Mouse (Mus musculus) thymus, postnatal 25 days (tissue): Measurements from ENCODE around the gene Gal3st2b.
"Not testable (repeated sequence)": the region's sequence is repeated elsewhere in the genome, so short reads cannot be mapped to it uniquely, and the experiment has no call there.

ENCODE experiments used
- DNase-seq: peaks from one replicate; pipeline ENCODE4 v3.0.0; 2022

Gene Gal3st2b

DNA sequence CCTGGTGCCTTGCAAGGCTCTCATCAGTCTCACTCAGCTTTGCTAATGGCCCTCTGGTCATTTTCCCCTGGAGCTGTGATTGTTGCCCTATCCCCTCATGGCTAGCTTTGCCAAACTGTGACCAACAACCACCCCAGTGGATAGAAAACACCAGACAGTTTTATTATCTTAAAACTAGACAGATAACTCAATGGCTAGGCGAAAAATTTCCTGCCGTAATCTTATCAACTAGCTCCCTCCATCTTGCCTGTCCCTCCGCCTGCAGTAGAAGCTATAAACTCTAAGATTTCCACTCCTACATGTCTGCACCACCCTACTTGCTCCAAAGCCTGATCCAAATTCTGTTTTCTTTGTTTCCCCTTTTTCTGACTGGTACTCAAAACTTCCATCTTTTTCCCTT, 68.1 kb downstream of the Gal3st2b start:
- no peak for DNase-seq

DNA sequence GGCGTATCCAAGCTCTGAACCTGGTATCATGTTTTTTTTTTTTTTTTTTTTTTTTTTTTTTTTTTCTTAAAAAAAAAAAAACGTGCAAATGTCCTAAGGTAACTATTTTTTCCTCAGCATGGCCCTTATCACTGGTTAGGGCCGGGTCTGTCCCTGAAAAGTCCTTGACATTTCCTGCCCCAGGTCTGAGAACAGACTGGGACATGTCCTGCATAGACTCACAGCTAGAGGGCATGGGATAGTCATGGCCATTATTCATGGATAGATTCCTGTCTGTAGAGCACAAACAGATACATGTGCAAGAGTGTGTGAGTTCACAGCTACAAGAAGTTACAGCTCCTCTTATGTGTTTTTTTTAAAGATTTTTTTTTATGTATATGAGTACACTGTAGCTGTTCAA, 70.7 kb downstream of the Gal3st2b start:
- DNase-seq, result no peak

DNA sequence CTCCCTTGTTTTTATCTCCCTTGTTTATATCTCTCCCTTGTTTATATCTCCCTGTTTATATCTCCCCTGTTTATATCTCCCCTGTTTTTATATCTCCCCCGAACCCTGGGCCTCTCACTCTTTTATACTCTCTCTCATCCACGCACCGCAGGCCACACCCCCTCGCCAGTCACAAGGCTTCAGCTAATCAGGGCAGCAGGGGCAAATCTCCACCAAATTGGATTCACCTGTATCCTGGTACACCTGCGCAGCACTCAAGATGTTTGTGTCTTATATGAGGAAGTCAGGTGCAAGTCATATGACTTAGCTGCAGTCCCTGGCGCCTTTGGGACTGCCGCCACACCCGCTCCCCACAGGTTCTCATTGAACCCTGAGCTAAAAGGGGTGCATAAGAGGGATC, 72.1 kb downstream of the Gal3st2b start, which contains the start of gene Gal3st2c:
TSS of gene Gal3st2c (plus strand) at position 301 of the 400 bp plus-strand sequence.
- not testable (repeated sequence) for DNase-seq

DNA sequence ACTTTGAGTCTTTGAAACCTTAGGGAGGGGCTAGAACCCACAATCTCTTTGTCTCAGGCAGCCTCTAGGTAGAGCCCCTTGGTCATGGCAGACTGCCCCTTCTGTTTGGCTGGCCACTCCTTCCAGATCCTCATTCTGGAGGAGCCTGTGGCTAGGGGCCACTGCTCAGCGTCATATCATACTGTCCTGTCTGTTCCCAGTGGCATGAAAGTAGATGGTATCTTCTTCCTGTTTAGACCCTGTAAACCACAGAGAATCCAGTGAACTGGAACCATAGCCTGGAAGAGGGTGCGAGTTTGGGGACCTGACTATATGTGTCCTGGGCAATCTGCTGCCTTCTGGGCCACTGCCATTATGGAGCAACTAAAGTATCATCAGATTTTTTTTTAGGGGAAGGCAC, 73.0 kb downstream of the Gal3st2b start:
- not testable (repeated sequence) for DNase-seq

DNA sequence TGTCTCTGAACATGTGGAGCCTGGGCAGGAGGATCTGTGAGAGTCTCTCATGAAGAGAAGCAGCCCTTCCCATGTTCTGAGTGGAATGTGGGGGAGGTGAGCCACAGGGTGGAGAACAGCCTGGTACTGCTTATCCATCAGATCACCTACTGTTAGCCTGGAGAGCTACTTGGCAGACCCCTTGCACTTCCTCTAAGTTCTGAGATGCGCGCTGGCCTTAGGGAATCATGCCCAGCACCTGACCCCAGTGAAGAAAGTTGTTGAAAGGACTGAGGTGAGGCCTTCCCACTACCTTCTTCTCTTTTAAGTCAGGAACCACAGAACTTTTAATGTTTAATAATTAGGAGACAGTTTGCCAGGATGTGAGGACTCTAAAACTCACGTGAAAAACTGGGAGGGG, 73.4 kb downstream of the Gal3st2b start:
- not testable (repeated sequence) for DNase-seq
